ENCODE assay signal across 28 mouse cellular contexts in the genomic region with DNA sequence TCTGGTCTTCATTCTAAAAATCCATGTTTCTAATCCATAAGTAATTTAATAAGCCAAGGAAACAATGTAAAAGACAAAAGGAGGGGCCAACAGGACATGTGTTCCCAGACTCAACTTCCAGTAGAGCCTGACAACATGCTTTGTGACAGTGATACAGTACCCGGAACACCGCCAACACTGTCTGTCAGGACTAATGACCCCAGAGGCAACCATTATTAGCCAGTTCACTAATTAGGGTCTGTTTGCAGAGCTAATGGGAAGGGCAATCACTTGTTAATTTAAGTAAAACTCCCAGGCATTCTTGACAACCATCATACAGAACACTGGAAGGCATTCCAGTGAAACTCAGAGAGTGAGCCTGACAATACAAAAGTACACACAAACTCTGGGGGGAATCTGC. TPM values are rescaled to one million over a fixed set of nuclear protein-coding genes. Genes with fewer than 3 reads are reported as not detected.
DNase-seq lines count a peak whose midpoint lies in the region; ATAC-seq and TF ChIP-seq lines count a peak whose summit lies in the region.
"Had no signal": no experiment of that assay in that cellular context is flagged by ENCODE, and none has a peak within 500 bp of the region (broad histone marks: within the 10 kb centered on the region; RNA-seq: fewer than 3 reads in every experiment).

No protein-coding gene starts in this region.

- H3K27ac ChIP-seq in forebrain, embryonic 14.5 days (ENCODE audit: low read depth, low read length) = no peak overlapping the region
- H3K27ac ChIP-seq in forebrain, postnatal 0 days (ENCODE audit: low read depth, low read length) = no peak overlapping the region
- no peak overlapping the region for H3K27ac ChIP-seq in forebrain, embryonic 15.5 days (replicated peaks)
- H3K27ac ChIP-seq in gastrocnemius, adult 2 months = no peak overlapping the region
- H3K27ac ChIP-seq: embryonic facial prominence, embryonic 10.5 days; embryonic facial prominence, embryonic 13.5 days; heart, adult 2 months; heart, embryonic 10.5 days; heart, embryonic 13.5 days; hindbrain, embryonic 14.5 days; hindbrain, postnatal 0 days had no signal

- peak; percentile 77 for DNase-seq in forebrain, embryonic 14.5 days (ENCODE audit: low spot score)
- no peak for DNase-seq in forebrain, postnatal 0 days
- peak; percentile 88 for DNase-seq in brain, embryonic 14.5 days (ENCODE audit: low read depth)
- DNase-seq in retina, postnatal 1 day = peak; percentile 82
- no peak for DNase-seq in gastrocnemius, adult 2 months
- DNase-seq: adrenal gland, adult 2 months; adrenal gland, postnatal 14 days; cerebellum, adult 11-12 months; cerebellum, adult 8-10 months; cerebellum, postnatal 10 days; cerebellum, postnatal 36 days; embryo, embryonic 11 days; gastrocnemius, postnatal 10 days; gastrocnemius, postnatal 36 days; heart, adult 2 months; heart, postnatal 14 days; heart, postnatal 4 days had no signal

- H3K4me3 ChIP-seq in forebrain, embryonic 14.5 days (ENCODE audit: low read depth, low read length) = no peak overlapping the region
- H3K4me3 ChIP-seq in forebrain, postnatal 0 days (ENCODE audit: low read depth, low read length) = no peak overlapping the region
- no peak overlapping the region for H3K4me3 ChIP-seq in forebrain, embryonic 15.5 days
- no peak overlapping the region for H3K4me3 ChIP-seq in gastrocnemius, adult 2 months
- H3K4me3 ChIP-seq: embryonic facial prominence, embryonic 10.5 days; embryonic facial prominence, embryonic 13.5 days; erythroblast, embryonic 14.5 days; heart, adult 2 months; heart, embryonic 10.5 days; heart, embryonic 13.5 days had no signal

- no peak overlapping the region for H3K4me2 ChIP-seq in forebrain, embryonic 14.5 days (ENCODE audit: low read length)
- H3K4me2 ChIP-seq in forebrain, postnatal 0 days (ENCODE audit: low read depth) = no peak overlapping the region
- no peak overlapping the region for H3K4me2 ChIP-seq in forebrain, embryonic 15.5 days (replicated peaks)
- H3K4me2 ChIP-seq: embryonic facial prominence, embryonic 13.5 days; heart, embryonic 13.5 days; hindbrain, embryonic 14.5 days had no signal

- H3K9ac ChIP-seq in forebrain, embryonic 14.5 days (ENCODE audit: low read length) = no peak overlapping the region
- H3K9ac ChIP-seq in forebrain, postnatal 0 days = no peak overlapping the region
- H3K9ac ChIP-seq in forebrain, embryonic 15.5 days (replicated peaks) = no peak overlapping the region
- H3K9ac ChIP-seq: embryonic facial prominence, embryonic 13.5 days; heart, embryonic 13.5 days; hindbrain, embryonic 14.5 days had no signal

- peak; percentile 70; the same call in 1 of the 2 replicates for ATAC-seq in forebrain, embryonic 14.5 days
- no peak; the same call in 1 of the 2 replicates for ATAC-seq in forebrain, postnatal 0 days
- ATAC-seq in forebrain, embryonic 15.5 days (replicated peaks) = peak; percentile 51; the same call in 1 of the 2 replicates
- ATAC-seq: CD4-positive, CD25-positive, alpha-beta regulatory T cell, adult 4 months; hindbrain, postnatal 0 days; inflammation-experienced regulatory T-cells, adult 6 months; intestine, embryonic 16.5 days had no signal

- H3K9me3 ChIP-seq in forebrain, embryonic 14.5 days (replicated peaks; ENCODE audit: control insufficient read depth, low read length) = no peaks in the 10 kb centered on the region
- H3K9me3 ChIP-seq in forebrain, postnatal 0 days (ENCODE audit: low read length) = no peaks in the 10 kb centered on the region
- no peaks in the 10 kb centered on the region for H3K9me3 ChIP-seq in forebrain, embryonic 15.5 days
- H3K9me3 ChIP-seq: embryonic facial prominence, embryonic 10.5 days; embryonic facial prominence, embryonic 13.5 days; heart, embryonic 10.5 days; heart, embryonic 13.5 days had no signal

- TF ChIP-seq CTCF in forebrain, postnatal 0 days (IDR thresholded peaks at IDR 0.05; ENCODE audit: low read depth) = no peak
- TF ChIP-seq CTCF in brain, embryonic 14.5 days (IDR thresholded peaks at IDR 0.05; ENCODE audit: borderline replicate concordance, extremely low read depth, insufficient read depth, insufficient read length) = no peak
- TF ChIP-seq CTCF in gastrocnemius, adult 2 months (IDR thresholded peaks at IDR 0.05) = no peak

- WGBS in forebrain, embryonic 14.5 days = 6% methylated on average over 2 of the region's 2 CpGs
- WGBS in forebrain, postnatal 0 days = 28% methylated on average over 2 of the region's 2 CpGs
- WGBS in forebrain, embryonic 15.5 days = 20% methylated on average over 2 of the region's 2 CpGs

- H3K4me1 ChIP-seq in forebrain, embryonic 14.5 days (ENCODE audit: control insufficient read depth, insufficient read depth, low read length) = peaks cover 10% of the 10 kb centered on the region; the same call in 1 of the 2 replicates
- no peaks in the 10 kb centered on the region; the same call in 1 of the 2 replicates for H3K4me1 ChIP-seq in forebrain, postnatal 0 days (ENCODE audit: insufficient read depth)
- peaks cover 12% of the 10 kb centered on the region for H3K4me1 ChIP-seq in forebrain, embryonic 15.5 days
- H3K4me1 ChIP-seq: embryonic facial prominence, embryonic 10.5 days; embryonic facial prominence, embryonic 13.5 days had no signal

- H3K27me3 ChIP-seq in forebrain, embryonic 14.5 days (replicated peaks; ENCODE audit: control insufficient read depth, insufficient read depth, low read length) = no peaks in the 10 kb centered on the region
- H3K27me3 ChIP-seq in forebrain, postnatal 0 days (ENCODE audit: insufficient read depth, low read length) = no peaks in the 10 kb centered on the region
- no peaks in the 10 kb centered on the region for H3K27me3 ChIP-seq in forebrain, embryonic 15.5 days
- H3K27me3 ChIP-seq: embryonic facial prominence, embryonic 13.5 days; heart, embryonic 13.5 days had no signal

- H3K36me3 ChIP-seq in forebrain, embryonic 14.5 days (ENCODE audit: control insufficient read depth, insufficient read depth, low read length) = no peaks in the 10 kb centered on the region
- H3K36me3 ChIP-seq in forebrain, postnatal 0 days (ENCODE audit: insufficient read depth) = no peaks in the 10 kb centered on the region
- H3K36me3 ChIP-seq in forebrain, embryonic 15.5 days = no peaks in the 10 kb centered on the region
- H3K36me3 ChIP-seq: embryonic facial prominence, embryonic 10.5 days; embryonic facial prominence, embryonic 13.5 days; heart, embryonic 10.5 days; heart, embryonic 13.5 days had no signal

- no peak for TF ChIP-seq POLR2A in brain, embryonic 14.5 days (IDR thresholded peaks at IDR 0.05; ENCODE audit: borderline replicate concordance, extremely low read depth, insufficient read depth, insufficient read length, poor library complexity, severe bottlenecking)

- intact Hi-C loops in gastrocnemius, adult 2 months (cut with DNase I) = no loop called here

RNA-seq across cellular contexts. Expression of a gene that starts 40.0 kb away (rescaled TPM):
- polyA plus RNA-seq in forebrain, embryonic 14.5 days (2014; fragmentation: Nextera tagmentation; extraction: Ambion mirVana) = 26.8 and 31.9 TPM in 2 replicates
- 78.2 and 111 TPM in 2 replicates for total RNA-seq in forebrain, postnatal 0 days (2014; rRNA removed)
- polyA plus RNA-seq in forebrain, postnatal 0 days (2015; fragmentation: Nextera tagmentation; extraction: Ambion mirVana) = 20.3 and 42.1 TPM in 2 replicates
- 118 and 171 TPM in 2 replicates for polyA plus RNA-seq in brain, embryonic 14.5 days (2012; rRNA removed)
- polyA plus RNA-seq in forebrain, embryonic 15.5 days (2015; fragmentation: Nextera tagmentation; extraction: Ambion mirVana) = 39.5 and 45.7 TPM in 2 replicates
- 10 to 100 TPM; 10.9 to 13.0 TPM for total RNA-seq in gastrocnemius, adult 2 months (2021)

Comparison
In these comparisons a context has a peak if more than half of its experiments do, and no peak if none do; other contexts are left out.
1. DNase-seq: peak in forebrain, embryonic 14.5 days (single experiment), brain, embryonic 14.5 days (single experiment) and retina, postnatal 1 day (single experiment); none in forebrain, postnatal 0 days (single experiment) and gastrocnemius, adult 2 months (single experiment).